Mouse (Mus musculus) liver, embryonic 11.5 days (tissue): ENCODE results near the gene Mplkip. TPM values are rescaled to one million over a fixed set of nuclear protein-coding genes. Genes with fewer than 3 reads are reported as not detected.

ENCODE experiments used
- ATAC-seq: fragments of 200-750 bp; cut with Nextera tagmentation; replicated peaks from 2 replicates; pipeline ENCODE4 v1.8.0; 2017; ENCODE audit warnings: moderate number of reproducible peaks, mild to moderate bottlenecking, moderate TSS enrichment, moderate library complexity; ENCODE audit not compliant: low FRiP score
- DNase-seq: peaks from one replicate; pipeline ENCODE4 v3.0.0-alpha.2; 2017; ENCODE audit warnings: low spot score
- H3K27ac ChIP-seq: fragments of 300-500 bp; sonication (generic); 2 replicates; pipeline ENCODE4 v1.5.1; 2014; ENCODE audit warnings: mild to moderate bottlenecking, low read depth, low read length, control low read depth
- H3K27me3 ChIP-seq: fragments of 300-500 bp; sonication (generic); replicated peaks from 2 replicates; pipeline ENCODE4 v1.6.1; 2014; ENCODE audit warnings: low read length, mixed read lengths; ENCODE audit not compliant: control insufficient read depth, insufficient read depth
- H3K36me3 ChIP-seq: fragments of 300-500 bp; sonication (generic); 2 replicates; pipeline ENCODE4 v1.6.1; 2014; ENCODE audit warnings: mild to moderate bottlenecking, low read length, moderate library complexity, mixed read lengths; ENCODE audit not compliant: control insufficient read depth, insufficient read depth
- H3K4me1 ChIP-seq: fragments of 300-500 bp; sonication (generic); replicated peaks from 2 replicates; pipeline ENCODE4 v1.6.1; 2014; ENCODE audit warnings: low read length, mixed read lengths; ENCODE audit not compliant: control insufficient read depth, insufficient read depth
- H3K4me2 ChIP-seq: fragments of 300-500 bp; sonication (generic); 2 replicates; pipeline ENCODE4 v1.6.1; 2014; ENCODE audit warnings: mild to moderate bottlenecking, control low read depth, moderate library complexity
- H3K4me3 ChIP-seq: fragments of 300-500 bp; sonication (generic); 2 replicates; pipeline ENCODE4 v1.5.1; 2014; ENCODE audit warnings: low read depth, low read length, control low read depth
- H3K9ac ChIP-seq: fragments of 300-500 bp; sonication (generic); 2 replicates; pipeline ENCODE4 v1.6.1; 2014; ENCODE audit warnings: low read depth, low read length, control low read depth
- H3K9me3 ChIP-seq: fragments of 300-500 bp; sonication (generic); 2 replicates; pipeline ENCODE4 v1.6.1; 2016; ENCODE audit warnings: low read length, inconsistent platforms, mixed read lengths; ENCODE audit not compliant: control insufficient read depth
- WGBS: fragments of 180-500 bp; shearing (Covaris S2); extraction: QIAGEN DNeasy Blood & Tissue Kit; methylation state at CpG from one replicate; pipeline ENCODE4 v1.1.7; 2014; 5-methylcytosine and 5-hydroxymethylcytosine counted together
- microRNA counts: library from miRNA; unstranded; fragments of <30 nt; microRNA quantifications from one replicate; lab custom pipeline; 2015
- microRNA-seq: library from miRNA; unstranded; fragments of <30 nt; microRNA quantifications from one replicate; pipeline ENCODE4, GENCODE M21; 2017; ENCODE audit warnings: borderline number of aligned reads
- polyA plus RNA-seq: library from polyadenylated mRNA; unstranded; fragments of >200 nt; fragmentation: Nextera tagmentation; extraction: Ambion mirVana; gene quantifications from 2 replicates; pipeline ENCODE4 v1.2.1, GENCODE M21; 2014

Gene Mplkip
- polyA plus RNA-seq, 1 experiment from 2014 or later: 55.7 TPM

DNA sequence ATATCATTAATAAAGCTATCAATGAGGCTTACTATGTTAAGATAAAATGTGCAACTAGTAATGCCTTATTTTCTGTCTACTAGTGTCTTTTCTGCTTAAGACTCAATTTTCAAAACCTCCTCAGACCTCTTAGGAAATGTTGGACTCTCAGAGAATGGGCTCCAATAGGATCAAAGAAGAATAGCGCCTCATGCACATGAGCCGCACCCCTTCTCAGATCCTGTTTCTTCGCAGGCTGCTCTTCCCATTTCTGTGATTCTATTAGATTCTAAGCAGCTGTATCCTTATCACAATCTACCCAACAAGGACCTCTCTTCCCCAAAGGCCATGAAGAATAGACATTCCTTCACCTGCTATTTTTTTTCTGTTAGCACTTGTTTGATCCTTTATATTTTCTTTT lies 33.8 kb downstream of the Mplkip start:
- ATAC-seq: no peak
- no peak for DNase-seq
- Histone ChIP-seq H3K36me3 (peaks cover 5% of the 10 kb centered on the region; the same call in 1 of the 2 replicates), H3K9ac (no peak overlapping the region), H3K9me3 (no peaks in the 10 kb centered on the region), H3K4me1 (no peaks in the 10 kb centered on the region), H3K27ac (no peak overlapping the region), H3K27me3 (no peaks in the 10 kb centered on the region), H3K4me3 (no peak overlapping the region), H3K4me2 (no peak overlapping the region)
- WGBS: 89% methylated on average over 3 of the region's 3 CpGs

MicroRNAs within 50 kb of the gene (microRNA counts, 519-probe panel; counts per million panel counts)
- microRNA mmu-miR-466i (lab: Ali Mortazavi, UCI): not detected

Small RNA genes lying within 50 kb of the gene (microRNA-seq; reads per million reads assigned to microRNA genes)
- not detected for gene Mir466i

Other genes with a start within 250 kb of the Mplkip start
- 2.6 and 2.8 TPM in 2 replicates for gene Sugct, start 361 bp downstream of the Mplkip start, polyA plus RNA-seq
- gene Cdk13, start 109.9 kb downstream of the Mplkip start, polyA plus RNA-seq: 13.2 and 15.9 TPM in 2 replicates
- 52.6 and 56.1 TPM in 2 replicates for gene Rala, start 249.0 kb downstream of the Mplkip start, polyA plus RNA-seq